Mouse (Mus musculus) forebrain, embryonic 12.5 days (tissue): Measurements from ENCODE around the gene Cd5. TPM values are rescaled to one million over a fixed set of nuclear protein-coding genes. Genes with fewer than 3 reads are reported as not detected.
A peak's percentile ranks its signal among the peaks of the same experiment; 100 is the strongest.

Experiments used
- ATAC-seq: fragments of 200-750 bp; cut with Nextera tagmentation; 2 replicates; pipeline ENCODE4 v1.8.0; 2017; ENCODE audit warnings: moderate TSS enrichment; ENCODE audit not compliant: low FRiP score
- H3K27ac ChIP-seq: fragments of 300-500 bp; sonication (generic); 2 replicates; pipeline ENCODE4 v1.5.1; 2016; ENCODE audit warnings: mild to moderate bottlenecking
- H3K27me3 ChIP-seq: fragments of 300-500 bp; sonication (generic); 2 replicates; pipeline ENCODE4 v1.6.1; 2016; ENCODE audit warnings: mild to moderate bottlenecking
- H3K36me3 ChIP-seq: fragments of 300-500 bp; sonication (generic); replicated peaks from 2 replicates; pipeline ENCODE4 v1.6.1; 2016; ENCODE audit warnings: mild to moderate bottlenecking
- H3K4me1 ChIP-seq: fragments of 300-500 bp; sonication (generic); 2 replicates; pipeline ENCODE4 v1.6.1; 2016
- H3K4me2 ChIP-seq: fragments of 300-500 bp; sonication (generic); 2 replicates; pipeline ENCODE4 v1.6.1; 2016; ENCODE audit warnings: mild to moderate bottlenecking, moderate library complexity
- H3K4me3 ChIP-seq: fragments of 300-500 bp; sonication (generic); replicated peaks from 2 replicates; pipeline ENCODE4 v1.5.1; 2016; ENCODE audit warnings: mild to moderate bottlenecking
- H3K9ac ChIP-seq: fragments of 300-500 bp; sonication (generic); 2 replicates; pipeline ENCODE4 v1.6.1; 2016; ENCODE audit warnings: mild to moderate bottlenecking
- H3K9me3 ChIP-seq: fragments of 300-500 bp; sonication (generic); 2 replicates; pipeline ENCODE4 v1.6.1; 2016
- WGBS: fragments of 180-500 bp; shearing (Covaris S2); methylation state at CpG from one replicate; pipeline ENCODE4 v1.1.7; 2016; 5-methylcytosine and 5-hydroxymethylcytosine counted together
- polyA plus RNA-seq: library from polyadenylated mRNA; unstranded; fragments of >200 nt; fragmentation: Nextera tagmentation; extraction: Ambion mirVana; gene quantifications from 2 replicates; pipeline ENCODE4 v1.2.1, GENCODE M21; 2016

The Cd5 gene
- polyA plus RNA-seq, 1 experiment from 2014 or later, result not detected

DNA sequence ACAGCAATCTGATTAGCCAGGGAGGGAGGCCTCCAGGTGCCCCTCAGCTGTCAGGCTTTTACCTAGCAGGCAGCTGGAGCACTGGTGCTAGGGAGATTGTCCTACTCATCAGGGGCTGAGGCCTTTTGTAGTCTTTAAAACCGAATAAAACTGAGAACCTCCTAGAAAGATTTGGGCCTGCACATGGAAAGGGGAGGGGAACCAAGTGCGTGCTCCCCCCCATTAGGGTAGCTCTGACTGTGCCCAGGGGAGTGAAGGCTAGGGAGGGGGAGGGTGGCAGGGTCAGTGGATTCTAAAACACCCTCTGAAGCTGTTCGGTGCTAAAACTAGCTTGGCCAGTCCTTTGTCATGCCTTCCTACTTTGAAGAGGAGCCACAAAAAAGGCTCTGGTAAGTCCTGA is 18.3 kb downstream of the Cd5 start:
- 35% methylated on average over 3 of the region's 3 CpGs for WGBS
- H3K4me2 ChIP-seq, result no peak overlapping the region
- no peak overlapping the region for H3K4me3 ChIP-seq
- H3K27ac ChIP-seq, result peak overlapping the region; percentile 65
- H3K9me3 ChIP-seq, result no peaks in the 10 kb centered on the region
- H3K27me3 ChIP-seq, result no peaks in the 10 kb centered on the region
- no peaks in the 10 kb centered on the region for H3K36me3 ChIP-seq
- H3K4me1 ChIP-seq, result peaks cover 29% of the 10 kb centered on the region
- ATAC-seq, result no peak
- H3K9ac ChIP-seq, result no peak overlapping the region

DNA sequence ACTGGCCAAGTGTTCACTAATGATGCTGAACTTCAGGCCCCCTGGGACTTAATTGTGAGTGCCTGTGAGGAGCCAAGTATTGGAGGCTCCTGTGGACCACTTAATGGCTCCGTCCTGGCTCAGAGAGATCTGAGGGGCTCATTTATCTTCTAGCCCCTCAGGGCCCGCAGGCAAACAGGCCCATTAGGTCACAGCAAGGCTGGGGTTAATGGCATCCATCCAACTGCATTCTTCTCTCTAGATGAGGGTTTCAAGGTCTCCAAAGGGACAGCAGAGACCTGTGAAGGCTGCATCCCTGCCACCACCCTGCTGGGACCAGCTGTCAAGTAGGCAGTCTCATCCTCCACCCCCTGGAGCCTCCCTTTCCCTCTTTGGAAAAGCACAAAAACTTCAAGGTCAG is 19.1 kb downstream of the Cd5 start:
- Histone ChIP-seq H3K4me2 (no peak overlapping the region; the same call in 1 of the 2 replicates), H3K36me3 (no peaks in the 10 kb centered on the region), H3K27me3 (no peaks in the 10 kb centered on the region), H3K9me3 (no peaks in the 10 kb centered on the region), H3K9ac (no peak overlapping the region), H3K27ac (0 out of 2 replicates have a peak overlapping the region, but pooled peaks have one; percentile 65), H3K4me1 (peaks cover 29% of the 10 kb centered on the region), H3K4me3 (no peak overlapping the region)
- 36% methylated on average over 2 of the region's 2 CpGs for WGBS
- ATAC-seq, result 0 out of 2 replicates have a peak, but pooled peaks have one; percentile 24

DNA sequence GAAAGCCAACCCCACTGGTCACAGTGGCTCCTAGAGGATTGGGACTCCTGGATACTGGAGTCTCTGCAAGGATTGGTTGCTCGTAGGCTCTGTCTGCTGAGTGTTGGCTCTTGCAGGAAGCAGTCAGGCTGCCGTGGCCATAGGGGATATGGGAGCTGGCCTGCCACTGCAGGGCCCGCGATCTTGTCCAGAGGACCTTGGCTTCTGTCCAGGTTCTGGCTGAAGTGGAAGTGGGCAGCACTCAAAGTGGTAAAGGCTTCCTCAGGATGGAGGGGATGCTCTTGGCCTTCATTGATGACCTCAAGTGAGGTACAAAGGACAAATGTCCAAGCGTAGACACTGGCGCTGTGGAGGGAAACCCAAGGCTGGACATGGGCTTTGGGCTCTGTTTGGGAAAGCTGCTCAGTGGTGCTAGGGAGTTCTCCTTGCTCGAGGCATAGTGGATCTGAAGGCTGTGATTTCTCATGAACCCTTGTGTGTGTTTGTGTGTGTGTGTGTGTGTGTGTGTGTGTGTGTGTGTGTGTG is 20.5 kb downstream of the Cd5 start:
- Histone ChIP-seq H3K4me2 (no peak overlapping the region), H3K4me3 (no peak overlapping the region), H3K27ac (no peak overlapping the region), H3K4me1 (peaks cover 24% of the 10 kb centered on the region), H3K9ac (no peak overlapping the region), H3K27me3 (no peaks in the 10 kb centered on the region), H3K9me3 (no peaks in the 10 kb centered on the region), H3K36me3 (peaks cover 9% of the 10 kb centered on the region)
- 81% methylated on average over 7 of the region's 7 CpGs for WGBS
- no peak for ATAC-seq

DNA sequence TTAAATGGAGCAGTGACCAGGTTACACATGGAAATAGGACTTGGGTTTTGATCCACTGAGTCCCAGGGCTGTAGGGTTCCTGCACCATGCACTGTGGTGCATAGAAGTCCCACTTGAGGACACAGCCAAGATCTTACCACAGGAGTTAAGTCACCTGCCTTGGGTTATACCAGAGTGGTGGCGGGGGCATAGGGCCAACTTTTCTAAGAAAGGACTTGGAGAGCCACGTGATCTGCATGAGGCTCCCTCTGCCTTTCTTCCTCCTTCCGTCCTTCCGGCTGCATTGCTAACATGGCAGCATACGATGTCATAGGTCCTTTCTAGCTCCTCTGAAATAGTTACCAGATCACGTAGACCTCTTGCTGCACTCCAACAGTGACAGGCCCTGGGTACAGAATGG is 23.3 kb downstream of the Cd5 start:
- Histone ChIP-seq H3K9ac (no peak overlapping the region), H3K4me3 (no peak overlapping the region), H3K27ac (no peak overlapping the region), H3K4me2 (no peak overlapping the region), H3K9me3 (no peaks in the 10 kb centered on the region), H3K36me3 (peaks cover 37% of the 10 kb centered on the region), H3K27me3 (no peaks in the 10 kb centered on the region), H3K4me1 (peaks cover 17% of the 10 kb centered on the region)
- no peak for ATAC-seq
- WGBS, result 94% methylated on average over 6 of the region's 6 CpGs

DNA sequence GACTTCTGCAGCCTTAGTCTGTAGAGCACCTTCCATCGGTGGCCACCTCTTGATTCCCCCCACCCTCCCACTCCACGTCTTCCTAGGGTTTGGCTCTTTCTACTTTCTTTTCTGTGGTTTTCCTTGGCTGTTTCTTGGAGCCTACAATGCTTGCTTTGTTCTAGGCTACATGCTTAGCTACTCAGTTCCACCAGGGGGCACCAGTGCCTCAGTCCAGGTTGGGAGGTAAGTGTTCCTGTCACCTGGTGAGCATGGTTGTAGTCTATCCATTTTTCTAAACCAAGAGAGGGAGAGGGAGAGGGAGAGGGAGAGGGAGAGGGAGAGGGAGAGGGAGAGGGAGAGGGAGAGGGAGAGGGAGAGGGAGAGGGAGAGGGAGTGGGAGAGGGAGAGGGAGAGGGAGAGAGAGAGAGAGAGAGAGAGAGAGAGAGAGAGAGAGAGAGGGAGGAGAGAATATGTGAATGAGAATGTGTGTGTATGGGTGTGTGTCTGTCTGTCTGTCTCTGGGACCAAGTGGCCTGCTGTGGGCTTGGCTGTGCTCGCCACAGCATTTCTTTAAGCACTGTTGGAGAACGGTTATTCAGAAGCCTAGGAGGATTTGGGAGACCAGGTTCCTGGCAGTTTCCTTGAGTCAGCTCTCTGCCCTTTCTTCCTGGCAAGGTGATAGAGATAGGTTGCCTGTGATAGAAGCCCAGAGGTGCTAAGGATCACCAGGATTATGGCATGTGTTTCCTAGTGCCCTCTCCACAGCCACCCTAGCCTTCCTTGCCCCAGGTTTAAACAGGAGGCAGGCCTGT is 23.9 kb downstream of the Cd5 start:
- H3K9ac ChIP-seq, result no peak overlapping the region
- 35% methylated on average over 4 of the region's 4 CpGs for WGBS
- no peaks in the 10 kb centered on the region for H3K27me3 ChIP-seq
- ATAC-seq, result peak; percentile 66; the same call in 1 of the 2 replicates
- no peak overlapping the region for H3K4me2 ChIP-seq
- peaks cover 17% of the 10 kb centered on the region for H3K4me1 ChIP-seq
- no peak overlapping the region for H3K4me3 ChIP-seq
- peaks cover 39% of the 10 kb centered on the region for H3K36me3 ChIP-seq
- H3K9me3 ChIP-seq, result no peaks in the 10 kb centered on the region
- peak overlapping the region; percentile 19; the same call in 1 of the 2 replicates for H3K27ac ChIP-seq

DNA sequence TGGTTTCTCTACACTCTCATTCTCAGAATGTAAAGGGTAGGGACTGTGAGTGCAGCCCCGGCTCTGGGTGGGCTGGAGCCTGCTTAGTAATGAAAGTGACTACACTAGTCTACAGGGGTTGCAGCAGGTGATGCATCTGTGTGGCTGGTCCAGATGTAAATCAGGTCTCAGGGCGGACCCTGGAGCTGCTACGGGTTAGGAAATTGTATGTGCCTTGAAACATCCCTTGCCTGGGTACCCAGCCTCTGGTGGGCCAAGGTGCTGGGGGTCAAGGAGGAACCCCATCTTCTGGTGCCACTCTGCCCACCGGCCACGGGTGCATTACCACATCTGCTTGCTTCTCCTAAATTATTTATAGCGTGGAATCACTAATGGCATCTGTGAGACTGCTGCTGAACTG is 24.6 kb downstream of the Cd5 start:
- Histone ChIP-seq H3K9ac (no peak overlapping the region), H3K9me3 (no peaks in the 10 kb centered on the region), H3K4me3 (no peak overlapping the region), H3K27ac (peak overlapping the region; percentile 19; the same call in 1 of the 2 replicates), H3K36me3 (peaks cover 39% of the 10 kb centered on the region), H3K4me1 (peaks cover 17% of the 10 kb centered on the region), H3K4me2 (no peak overlapping the region), H3K27me3 (no peaks in the 10 kb centered on the region)
- WGBS, result 88% methylated on average over 6 of the region's 6 CpGs
- no peak for ATAC-seq

DNA sequence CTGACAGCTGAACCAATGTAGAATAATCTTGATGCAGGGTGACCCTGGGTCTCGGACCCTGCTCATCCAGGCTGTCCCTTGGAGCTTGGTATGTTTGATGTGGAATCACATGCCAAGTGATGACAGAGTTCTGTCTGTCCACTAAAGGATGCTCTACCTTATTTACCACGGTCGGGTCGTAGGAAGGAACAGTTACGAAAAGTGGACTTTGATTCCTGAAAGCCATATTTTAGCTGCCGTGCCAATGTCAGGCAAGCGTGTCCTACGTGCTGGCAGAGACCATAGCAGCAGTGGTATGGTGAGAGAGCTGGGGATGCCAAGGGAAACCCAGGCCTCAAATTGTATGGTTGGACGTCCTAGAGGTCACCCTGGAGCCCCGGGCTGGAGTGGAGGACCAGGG is 25.3 kb downstream of the Cd5 start:
- no peak for ATAC-seq
- Histone ChIP-seq H3K27ac (no peak overlapping the region), H3K27me3 (no peaks in the 10 kb centered on the region), H3K4me3 (no peak overlapping the region), H3K36me3 (peaks cover 39% of the 10 kb centered on the region), H3K9me3 (no peaks in the 10 kb centered on the region), H3K4me1 (peaks cover 23% of the 10 kb centered on the region), H3K9ac (no peak overlapping the region), H3K4me2 (no peak overlapping the region)
- WGBS, result 93% methylated on average over 10 of the region's 10 CpGs

DNA sequence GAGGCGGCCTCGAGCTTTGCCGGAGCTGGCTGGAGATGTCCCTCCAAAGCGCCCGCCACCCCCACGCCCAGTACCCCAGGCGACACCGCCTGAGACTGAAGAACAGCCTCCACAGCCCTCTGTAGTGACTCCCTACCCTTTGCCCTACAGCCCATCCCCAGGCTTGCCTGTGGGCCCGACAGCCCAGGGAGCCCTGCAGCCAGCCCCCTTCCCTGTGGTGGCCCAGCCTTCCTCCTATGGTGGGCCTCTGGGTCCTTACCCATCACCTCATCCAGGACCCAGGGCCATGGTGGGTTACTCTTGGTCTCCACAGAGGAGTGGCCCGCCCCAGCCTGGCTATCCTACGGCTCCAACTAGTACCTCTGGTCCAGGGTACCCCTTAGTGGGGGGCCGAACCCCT is 26.2 kb downstream of the Cd5 start:
- Histone ChIP-seq H3K27me3 (no peaks in the 10 kb centered on the region), H3K4me3 (no peak overlapping the region), H3K4me1 (peaks cover 24% of the 10 kb centered on the region), H3K9me3 (no peaks in the 10 kb centered on the region), H3K9ac (no peak overlapping the region), H3K27ac (no peak overlapping the region), H3K4me2 (no peak overlapping the region), H3K36me3 (peaks cover 42% of the 10 kb centered on the region)
- WGBS, result 97% methylated on average over 12 of the region's 12 CpGs
- ATAC-seq, result no peak

DNA sequence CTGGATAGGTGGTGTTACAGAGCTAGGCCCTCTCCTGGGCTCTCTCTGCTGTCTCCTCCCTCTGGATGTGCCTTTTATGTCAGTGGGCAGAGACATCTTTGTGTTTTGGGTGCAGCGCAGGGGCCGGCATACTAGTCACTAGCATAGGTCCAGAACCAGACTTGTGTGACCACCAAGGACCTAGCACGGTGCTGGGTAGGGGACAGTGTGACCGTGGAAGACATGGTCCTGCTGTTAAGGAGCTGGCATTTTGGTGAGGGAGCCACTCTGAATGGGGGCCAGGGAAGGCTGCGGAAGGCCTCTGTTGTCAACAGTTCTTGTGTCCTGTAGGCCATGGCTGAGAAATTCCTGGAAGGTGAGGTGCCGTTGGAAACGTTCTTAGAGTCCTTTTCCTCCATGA is 26.6 kb downstream of the Cd5 start:
- Histone ChIP-seq H3K9me3 (no peaks in the 10 kb centered on the region), H3K27ac (no peak overlapping the region), H3K27me3 (no peaks in the 10 kb centered on the region), H3K4me2 (no peak overlapping the region), H3K4me3 (no peak overlapping the region), H3K36me3 (peaks cover 47% of the 10 kb centered on the region), H3K4me1 (peaks cover 24% of the 10 kb centered on the region), H3K9ac (no peak overlapping the region)
- no peak for ATAC-seq
- 90% methylated on average over 7 of the region's 7 CpGs for WGBS

DNA sequence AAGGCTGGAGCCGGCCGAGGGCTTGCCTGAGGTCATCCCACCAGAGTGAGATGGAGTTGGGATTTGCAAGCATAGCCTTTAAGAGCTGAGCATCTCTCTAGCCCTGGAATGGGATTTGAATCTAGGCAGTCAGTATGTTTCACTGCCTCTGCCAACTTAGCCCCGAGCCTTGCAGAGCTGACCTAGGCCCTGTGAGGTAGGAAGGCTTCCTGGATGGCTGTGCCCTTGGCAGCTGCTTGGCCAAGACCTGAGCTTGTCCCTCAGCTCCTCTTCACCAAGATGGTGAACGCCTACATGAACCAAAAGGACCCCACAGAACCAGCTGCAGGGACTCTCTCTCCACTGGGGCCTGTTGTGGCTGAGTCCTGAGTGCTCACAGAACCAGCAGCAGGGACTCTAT is 28.1 kb downstream of the Cd5 start:
- peaks cover 54% of the 10 kb centered on the region for H3K36me3 ChIP-seq
- WGBS, result 94% methylated on average over 4 of the region's 4 CpGs

DNA sequence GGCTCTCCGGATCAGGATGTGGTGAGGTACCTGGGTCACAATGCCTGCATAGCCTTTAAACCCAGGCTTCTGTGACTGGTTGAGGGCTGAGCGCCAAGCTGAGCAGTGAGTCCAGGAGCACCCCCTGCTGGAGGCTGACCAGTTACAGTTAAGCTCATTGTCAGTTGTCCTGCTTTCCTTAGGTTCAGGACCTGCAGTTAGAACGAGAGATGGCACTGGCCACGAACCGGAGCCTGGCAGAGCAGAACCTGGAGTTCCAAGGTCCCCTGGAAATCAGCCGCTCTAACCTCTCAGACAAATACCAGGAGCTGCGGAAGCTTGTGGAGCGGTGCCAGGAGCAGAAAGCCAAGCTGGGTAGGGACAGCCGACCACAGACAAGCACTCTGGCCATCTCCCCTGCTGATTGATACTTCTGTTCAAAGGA is 28.7 kb downstream of the Cd5 start:
- Histone ChIP-seq H3K36me3 (peaks cover 54% of the 10 kb centered on the region), H3K4me2 (no peak overlapping the region), H3K4me1 (peaks cover 24% of the 10 kb centered on the region), H3K27me3 (no peaks in the 10 kb centered on the region), H3K27ac (peak overlapping the region; percentile 93), H3K4me3 (no peak overlapping the region), H3K9me3 (no peaks in the 10 kb centered on the region), H3K9ac (no peak overlapping the region)
- peak; percentile 61 for ATAC-seq
- WGBS, result 76% methylated on average over 9 of the region's 9 CpGs

More for the DNA sequence above, 28.1 kb downstream of the Cd5 start:
- Histone ChIP-seq H3K4me1 (peaks cover 24% of the 10 kb centered on the region), H3K9me3 (no peaks in the 10 kb centered on the region), H3K4me2 (no peak overlapping the region), H3K4me3 (no peak overlapping the region), H3K9ac (no peak overlapping the region), H3K27ac (peak overlapping the region; percentile 50; the same call in 1 of the 2 replicates), H3K27me3 (no peaks in the 10 kb centered on the region)
- ATAC-seq, result no peak

DNA sequence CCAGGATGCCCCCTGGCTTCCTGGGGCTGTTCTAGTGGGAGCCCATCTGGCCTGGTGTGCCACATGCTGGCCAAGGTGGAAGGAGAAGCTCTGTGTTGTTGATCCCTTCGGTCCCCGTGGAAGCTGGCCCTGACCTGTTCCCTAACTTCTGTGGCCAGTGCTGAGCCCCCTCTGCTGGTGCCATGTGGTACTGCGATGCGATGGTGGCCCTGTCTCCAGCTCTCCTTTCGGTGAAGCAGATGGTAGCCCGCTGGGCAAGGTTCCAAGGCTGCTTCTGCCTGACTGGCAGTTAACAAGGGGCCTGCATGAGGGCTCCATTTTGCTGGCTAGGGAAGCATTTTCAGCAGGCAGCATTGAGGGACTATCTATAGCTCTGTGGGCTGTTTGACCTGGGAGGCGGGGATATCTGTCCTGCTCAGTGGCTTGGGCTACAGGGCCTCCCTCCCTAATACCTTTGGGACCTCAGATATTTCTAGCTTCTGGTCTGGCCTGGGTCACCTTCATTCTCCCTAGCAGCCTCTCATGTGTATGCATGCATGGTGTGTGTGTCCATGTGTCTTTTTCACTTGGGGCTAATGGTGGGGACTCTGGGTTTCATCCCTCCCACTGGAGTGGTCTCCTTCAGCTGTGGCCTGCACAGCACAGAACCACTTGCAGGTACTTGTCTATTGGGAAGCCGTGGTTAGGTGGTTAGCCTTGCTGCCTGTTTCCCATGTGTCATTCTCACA is 29.3 kb downstream of the Cd5 start:
- H3K4me2 ChIP-seq, result no peak overlapping the region
- no peak overlapping the region for H3K4me3 ChIP-seq
- H3K9me3 ChIP-seq, result no peaks in the 10 kb centered on the region
- H3K36me3 ChIP-seq, result peaks cover 54% of the 10 kb centered on the region
- H3K9ac ChIP-seq, result no peak overlapping the region
- peak; percentile 91 for ATAC-seq
- 15% methylated on average over 8 of the region's 8 CpGs for WGBS
- H3K4me1 ChIP-seq, result peaks cover 23% of the 10 kb centered on the region
- H3K27me3 ChIP-seq, result no peaks in the 10 kb centered on the region
- H3K27ac ChIP-seq, result peak overlapping the region; percentile 93
